Mouse (Mus musculus): ENCODE data around the gene Casz1. TPM values are rescaled to one million over a fixed set of nuclear protein-coding genes. Genes with fewer than 3 reads are reported as not detected.

Casz1 gene
- total RNA-seq, 2 experiments from 2014 or later: 2.4 to 5.7 TPM

DNA sequence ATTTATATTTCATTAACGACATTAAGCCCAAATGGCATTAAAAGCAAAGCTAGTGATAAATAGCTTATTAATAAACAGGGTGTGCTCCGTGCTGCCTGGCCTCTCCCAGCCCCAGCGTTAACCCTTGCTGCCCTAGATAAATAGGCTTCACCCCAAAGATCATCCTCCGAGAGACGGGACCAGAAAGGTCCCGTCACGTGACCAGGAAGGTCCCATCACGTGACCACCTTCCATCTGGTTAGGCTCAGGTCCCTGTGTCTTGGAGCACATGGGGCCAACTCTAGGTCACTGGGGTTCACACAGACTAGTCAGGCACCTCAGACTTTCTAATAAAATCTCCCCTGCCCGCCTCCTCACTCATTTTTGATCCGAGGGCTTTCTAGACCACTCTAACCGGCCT lies 42.5 kb downstream of the Casz1 start:
- no peak for DNase-seq

DNA sequence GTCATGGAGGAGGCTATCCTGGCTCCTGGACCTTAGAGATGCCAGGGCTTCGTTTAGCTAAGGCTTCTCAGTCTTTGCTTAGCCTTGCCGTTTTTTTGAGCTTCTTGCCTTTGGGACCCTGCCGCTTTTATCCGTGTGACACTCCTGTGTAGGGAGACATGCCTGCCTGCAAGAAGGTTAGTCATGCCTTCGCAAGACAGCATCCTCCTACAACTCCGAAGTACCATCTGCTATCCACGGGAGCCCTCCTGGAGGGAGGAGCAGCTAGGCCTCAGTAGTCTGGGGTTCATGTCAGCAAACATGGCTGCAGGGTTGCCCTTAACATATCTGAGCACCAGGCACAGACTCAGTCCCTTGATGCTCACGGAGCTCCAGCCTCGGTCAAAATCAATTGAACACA lies 43.4 kb downstream of the Casz1 start:
- no peak for DNase-seq

DNA sequence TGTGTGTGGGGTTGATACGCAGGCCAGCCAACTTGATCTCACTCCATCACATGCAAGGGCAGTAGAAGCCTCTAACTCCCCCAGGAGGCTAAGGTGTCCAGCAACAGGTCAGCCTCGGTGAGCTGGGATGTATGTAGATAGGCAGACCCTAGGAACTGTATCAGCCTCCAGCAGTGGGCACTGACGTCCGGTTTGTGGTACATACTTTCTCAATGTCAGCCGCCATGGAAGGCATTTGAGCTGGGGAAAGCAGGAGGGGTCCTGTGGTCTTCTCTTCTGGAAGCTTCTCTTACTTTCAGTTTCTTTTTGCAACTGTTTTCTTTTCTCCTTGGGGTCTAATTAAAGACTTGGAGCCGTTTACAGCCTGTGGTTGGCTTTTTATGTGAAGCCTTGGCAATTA lies 45.2 kb downstream of the Casz1 start:
- no peak for DNase-seq

DNA sequence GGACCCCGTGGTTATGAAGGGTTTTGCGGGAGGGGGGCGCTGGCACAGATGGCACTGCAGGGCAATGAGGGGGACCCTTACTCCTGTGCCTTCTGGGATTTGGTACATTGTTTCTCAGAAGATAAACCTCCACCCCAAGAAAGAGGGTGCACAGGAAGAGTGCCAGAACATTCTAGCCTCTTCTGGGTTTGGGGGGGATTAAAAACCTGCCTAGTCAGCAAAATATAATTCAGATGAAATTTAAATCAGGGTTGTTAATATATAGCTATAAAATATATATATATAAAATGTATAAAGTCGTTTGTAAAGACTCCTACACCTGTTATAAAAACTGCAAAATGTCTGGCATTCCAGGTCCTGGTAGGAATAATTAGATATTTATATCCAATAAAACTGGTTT lies 48.8 kb downstream of the Casz1 start:
- no peak for DNase-seq

DNA sequence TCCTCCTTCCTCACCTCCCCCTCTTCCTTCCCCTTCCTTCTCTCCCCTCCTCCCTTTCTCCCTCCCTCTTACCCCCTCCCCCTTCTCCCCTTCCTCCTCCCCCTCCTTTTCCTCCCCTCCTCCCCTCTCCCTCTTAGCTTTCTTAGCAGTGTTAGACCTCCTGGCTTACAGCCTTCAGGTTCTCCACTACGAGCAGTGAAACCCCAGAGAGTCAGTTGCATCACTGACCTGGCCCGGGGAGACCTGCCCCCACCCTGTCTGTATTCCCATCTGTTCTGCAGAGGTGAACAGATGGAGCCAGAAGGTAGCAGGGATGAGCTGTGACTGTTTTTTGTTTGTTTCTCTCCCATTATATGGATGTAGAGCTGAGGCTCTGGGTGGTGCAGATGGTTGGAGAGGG lies 49.9 kb downstream of the Casz1 start:
- DNase-seq: no peak

DNA sequence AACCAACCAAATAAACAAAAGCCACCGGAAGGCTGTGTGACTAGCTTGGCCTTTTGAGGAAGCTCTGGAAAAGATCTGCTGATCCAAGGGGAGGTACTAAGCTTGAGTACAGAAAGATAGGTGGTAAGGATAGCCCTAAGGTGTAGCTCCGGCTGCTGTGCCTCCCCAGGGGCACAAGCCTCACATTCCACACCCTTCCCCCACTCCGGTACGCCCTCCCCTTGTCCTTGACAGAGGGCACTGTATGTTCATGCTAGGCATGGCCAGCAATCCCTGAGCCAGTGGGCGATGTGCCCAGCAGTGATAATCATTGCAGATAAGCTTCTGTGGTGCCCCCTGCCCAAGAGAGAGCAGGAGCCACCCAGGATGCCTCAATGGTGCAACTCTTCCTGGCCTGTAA lies 51.3 kb downstream of the Casz1 start:
- no peak for DNase-seq

DNA sequence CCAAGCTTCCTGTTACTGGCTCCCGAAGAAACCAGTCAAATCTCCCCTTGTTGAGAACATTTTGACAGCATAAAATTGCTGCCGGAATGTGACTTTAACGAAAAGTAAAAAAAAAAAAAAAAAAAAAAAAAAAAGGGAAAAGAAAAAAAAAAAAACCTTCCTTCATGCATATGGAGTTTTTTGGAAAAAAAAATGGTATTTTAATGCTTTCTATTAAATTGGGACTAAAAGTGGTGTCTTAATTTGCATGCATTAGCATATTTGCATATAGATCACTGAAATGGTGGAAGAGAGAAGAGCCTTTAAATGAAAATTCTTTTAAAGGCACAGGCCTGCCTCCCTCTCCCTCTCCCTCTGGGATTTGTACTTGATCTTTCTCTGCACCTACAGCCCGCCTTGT lies 52.0 kb downstream of the Casz1 start:
- no peak for DNase-seq

DNA sequence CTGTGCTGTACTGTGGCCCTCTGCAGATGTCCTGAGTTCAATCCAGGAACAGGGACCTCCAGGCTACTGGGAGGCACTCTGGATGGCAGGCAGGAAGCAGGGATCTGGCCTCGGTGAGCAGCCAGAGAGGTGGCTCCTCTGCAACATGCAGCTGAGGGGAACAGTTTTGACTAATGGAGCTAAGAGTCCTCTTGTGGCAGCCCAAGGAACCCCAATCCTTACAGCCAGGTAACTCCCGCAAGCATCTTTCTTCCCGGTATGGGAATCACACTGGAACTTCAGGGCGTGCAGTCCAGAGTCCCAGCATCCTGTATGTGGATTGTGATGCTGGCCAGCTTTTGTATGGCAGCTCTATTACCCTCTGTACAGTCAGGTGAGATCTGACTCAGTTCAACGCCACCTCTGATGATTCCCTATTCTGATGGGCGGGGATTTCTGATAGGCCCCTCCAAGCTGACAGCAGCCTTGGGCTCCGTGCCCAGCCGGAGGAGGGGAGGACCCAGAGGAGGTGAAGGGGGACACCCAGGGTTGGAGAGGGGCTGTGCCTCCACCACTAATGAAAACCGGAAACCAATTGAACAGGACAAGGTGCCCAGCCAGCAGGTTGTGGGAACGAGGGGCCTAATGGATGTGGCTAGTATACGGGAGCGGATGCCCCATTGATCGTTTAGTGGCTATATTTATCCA lies 53.3 kb downstream of the Casz1 start:
- no peak for DNase-seq

DNA sequence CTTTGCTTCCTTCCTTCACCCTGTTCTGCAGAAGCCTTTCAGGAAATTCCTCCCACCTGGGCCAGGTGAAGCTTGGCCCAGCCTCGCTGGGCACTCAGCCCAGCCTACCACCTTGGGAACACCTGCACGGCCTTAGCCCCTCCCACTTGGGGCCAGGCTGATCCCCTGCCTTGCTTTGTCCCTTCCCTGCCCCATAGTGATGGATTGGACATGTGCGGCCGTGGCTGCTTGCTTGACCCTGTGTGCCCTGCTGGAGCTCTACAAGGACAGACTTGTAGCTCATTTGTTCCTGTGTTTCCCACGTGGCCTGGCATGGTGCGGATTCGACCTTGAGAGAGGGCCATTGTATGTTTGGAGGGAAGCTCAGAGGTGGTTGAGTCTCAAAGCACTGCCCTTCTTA lies 54.0 kb downstream of the Casz1 start:
- DNase-seq: peak; percentile 52 to 58

DNA sequence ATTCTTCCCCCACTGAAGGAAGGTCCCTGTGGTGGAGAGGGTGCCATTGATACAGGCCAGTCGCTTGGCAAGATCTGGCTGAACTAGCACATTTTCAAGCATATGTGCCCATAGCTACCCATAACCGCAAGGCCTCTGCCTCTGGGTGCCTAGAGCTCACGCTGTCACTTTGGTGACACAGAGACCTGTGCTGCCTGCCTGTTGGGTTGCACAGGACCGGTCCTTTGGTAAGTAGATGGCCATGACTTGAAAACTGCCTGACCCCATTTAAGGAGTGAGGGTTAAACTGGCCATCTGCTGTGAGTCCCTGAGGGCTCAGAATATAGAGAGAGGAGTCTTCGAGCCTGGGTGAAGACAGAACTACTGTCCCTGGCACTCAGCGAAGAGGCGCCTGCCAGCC lies 55.2 kb downstream of the Casz1 start:
- DNase-seq: no peak

DNA sequence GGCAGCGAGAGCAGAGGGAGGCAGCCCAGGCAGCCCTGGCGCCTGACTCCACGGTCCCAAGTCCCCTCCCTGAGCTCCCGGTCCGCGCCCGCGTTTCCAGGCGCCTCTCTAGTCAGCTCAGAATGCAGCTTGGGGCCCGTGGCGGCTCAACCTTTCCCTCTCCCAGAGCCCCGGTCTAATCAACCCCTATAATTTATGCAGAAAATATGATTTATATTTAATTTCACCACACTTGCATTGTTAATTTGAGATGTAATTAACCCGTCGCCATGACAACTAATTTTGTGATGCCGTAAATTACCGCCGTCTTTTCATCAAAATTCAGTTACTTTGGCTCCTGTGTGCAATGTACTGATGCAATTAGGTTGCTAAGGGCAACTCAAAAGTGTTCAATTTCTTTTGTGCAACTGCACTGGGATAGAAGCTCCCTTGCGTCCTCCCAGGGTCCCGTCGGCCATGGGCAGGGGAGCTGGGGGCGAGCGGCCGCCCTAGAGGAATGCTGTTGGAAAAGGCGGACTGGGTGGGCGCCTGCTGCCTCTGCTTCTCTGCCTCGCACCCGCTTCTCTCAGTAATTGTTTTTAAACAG lies 55.8 kb downstream of the Casz1 start:
- DNase-seq: no peak

DNA sequence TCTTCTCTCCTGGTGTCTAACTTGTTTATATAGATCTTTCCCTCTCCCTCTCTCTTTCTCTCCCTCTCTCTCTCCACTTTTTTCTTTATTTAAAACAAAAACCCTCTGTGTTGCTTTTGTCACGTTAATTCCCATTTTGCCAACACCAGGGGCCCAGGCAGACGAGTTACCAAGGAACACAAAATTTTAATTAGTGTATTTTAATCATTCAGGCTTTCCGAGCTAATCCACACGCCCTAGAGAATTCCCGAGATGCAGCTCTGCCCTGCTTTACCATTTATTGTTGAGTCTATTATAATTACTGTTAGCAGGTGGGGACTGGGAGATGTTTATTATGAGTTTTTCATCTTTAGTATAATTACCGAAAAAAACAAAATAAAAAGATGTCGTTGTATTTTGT lies 56.4 kb downstream of the Casz1 start:
- no peak for DNase-seq

DNA sequence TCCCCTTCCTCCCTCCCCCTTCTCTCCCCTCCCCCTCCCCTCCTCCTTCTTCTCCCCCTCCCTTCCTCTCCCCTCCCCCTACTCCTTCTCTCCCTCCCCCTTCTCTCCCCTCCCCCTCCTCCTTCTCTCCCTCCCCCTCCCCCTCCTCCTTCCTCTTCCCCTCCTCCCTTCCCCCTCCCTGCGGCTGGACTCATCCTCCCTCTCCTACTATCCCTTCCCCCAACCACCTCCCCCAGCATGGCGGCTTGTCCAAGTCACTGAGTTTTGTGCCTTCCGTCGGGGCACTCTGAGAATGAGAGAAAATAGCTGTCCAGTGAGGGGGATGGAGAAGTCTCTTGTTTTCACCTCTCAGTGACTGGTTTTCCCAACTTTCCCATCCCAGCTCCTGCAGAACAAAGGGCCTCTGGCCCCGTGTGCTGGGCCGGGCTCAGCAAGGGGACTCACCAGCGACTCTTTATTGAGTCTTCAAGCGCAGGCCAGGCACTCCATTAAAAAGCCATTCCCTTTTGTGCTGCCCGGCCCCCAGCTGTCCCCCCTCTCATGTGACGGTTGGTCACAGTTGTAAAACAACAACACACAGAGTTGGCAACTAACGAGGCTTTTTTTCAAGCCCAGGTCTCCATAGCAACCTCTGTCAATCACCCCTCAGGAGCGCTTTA lies 62.7 kb downstream of the Casz1 start:
- no peak for DNase-seq

DNA sequence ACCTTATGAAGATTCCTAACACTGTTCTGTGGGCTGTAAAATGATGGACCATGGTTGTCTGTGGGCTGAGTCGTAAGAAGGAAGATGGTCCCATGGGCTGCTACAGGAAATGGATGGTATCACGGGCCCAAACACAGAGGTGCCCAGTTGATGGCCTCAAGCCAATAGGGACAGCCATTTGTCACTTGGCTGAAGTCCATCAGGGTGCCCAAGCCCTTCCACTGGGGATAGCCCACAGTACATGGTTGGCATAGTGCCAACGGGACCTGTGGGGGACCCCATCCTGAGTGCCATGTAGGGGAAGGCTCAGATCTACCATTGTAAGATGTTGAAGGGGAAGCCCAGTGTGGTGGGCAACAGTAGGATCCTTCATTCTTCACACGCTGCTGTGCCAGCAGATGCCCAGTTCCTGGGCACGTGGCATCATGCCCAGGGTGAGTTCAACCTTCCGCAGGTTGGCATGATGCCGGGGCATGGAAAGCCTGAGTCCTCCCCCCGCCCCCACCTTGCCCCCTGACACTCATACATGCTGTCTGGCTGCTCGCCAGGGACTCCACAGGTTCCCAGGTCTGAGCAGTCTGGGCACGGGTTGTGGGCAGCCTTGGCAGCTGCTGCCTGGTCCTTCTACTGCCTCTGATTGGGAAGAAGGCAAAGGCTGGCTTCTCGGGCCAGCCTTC lies 63.6 kb downstream of the Casz1 start:
- peak; percentile 62 to 76 for DNase-seq

DNA sequence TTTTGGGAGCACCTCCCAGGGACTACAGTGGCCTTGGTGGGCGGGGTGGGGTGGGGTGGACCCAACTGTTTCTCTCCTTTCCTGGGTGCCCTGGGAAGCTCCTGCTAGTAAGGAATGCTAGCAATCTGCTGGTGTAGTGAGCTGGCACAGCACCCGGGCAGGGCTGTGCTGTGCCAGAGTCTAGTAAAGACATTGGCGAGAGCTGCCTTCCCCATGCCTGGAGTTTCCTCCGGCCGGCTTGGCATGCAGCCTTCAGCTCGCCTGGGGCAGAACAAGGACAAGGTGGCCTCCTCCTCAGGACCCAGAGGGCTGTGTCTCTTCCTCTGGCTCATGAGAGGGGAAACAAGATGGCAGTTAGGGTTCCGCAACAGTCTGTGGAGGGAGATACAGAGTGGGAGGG lies 65.3 kb downstream of the Casz1 start:
- DNase-seq: peak; percentile 66 to 80

DNA sequence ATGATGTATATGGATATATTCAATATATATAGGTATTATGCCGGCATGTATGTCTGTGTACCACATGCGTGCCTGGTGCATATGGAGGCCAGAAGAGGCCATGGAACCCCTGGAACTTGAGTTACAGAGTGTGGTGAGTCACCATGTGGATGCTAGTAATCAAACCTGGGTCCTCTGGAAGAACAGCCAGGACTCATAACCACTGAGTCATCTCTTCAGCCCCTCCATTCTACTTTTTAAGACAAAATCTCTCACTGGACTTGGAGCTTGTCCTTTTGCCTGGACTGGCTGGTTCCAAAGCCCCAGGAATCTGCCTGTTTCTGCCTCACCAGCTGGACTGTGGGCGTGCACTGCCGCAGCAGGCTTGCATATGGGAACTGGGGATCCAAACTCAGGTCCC lies 66.3 kb downstream of the Casz1 start:
- DNase-seq: no peak

DNA sequence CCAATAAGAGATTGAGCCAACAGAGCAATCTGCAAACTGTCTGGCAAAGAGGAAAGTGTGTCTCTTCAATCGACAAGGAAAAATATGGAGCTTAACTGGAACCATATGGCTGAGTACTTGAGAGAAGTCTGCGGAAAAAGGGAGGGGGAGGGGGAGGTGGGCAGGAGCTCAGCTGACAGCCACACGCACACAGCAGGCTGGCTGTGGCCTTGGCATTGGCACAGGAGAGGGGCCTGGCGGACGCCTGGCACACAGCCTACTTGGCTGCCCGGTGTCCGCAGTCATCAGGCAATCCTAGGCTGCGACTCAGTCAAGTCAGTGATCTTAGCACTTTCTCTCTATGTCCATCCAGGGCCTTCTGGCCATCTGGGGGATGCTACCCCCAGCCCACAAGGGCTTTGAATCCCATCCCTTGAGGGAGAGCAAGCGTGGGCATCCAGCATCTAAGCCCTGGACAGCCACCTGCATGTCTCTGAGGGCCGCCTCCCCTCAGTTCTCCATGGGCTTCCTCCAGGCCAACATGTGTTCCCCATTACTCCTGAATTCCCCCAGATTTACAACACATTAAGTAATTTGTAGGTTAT lies 67.6 kb downstream of the Casz1 start:
- peak; percentile 87 to 90 for DNase-seq

DNA sequence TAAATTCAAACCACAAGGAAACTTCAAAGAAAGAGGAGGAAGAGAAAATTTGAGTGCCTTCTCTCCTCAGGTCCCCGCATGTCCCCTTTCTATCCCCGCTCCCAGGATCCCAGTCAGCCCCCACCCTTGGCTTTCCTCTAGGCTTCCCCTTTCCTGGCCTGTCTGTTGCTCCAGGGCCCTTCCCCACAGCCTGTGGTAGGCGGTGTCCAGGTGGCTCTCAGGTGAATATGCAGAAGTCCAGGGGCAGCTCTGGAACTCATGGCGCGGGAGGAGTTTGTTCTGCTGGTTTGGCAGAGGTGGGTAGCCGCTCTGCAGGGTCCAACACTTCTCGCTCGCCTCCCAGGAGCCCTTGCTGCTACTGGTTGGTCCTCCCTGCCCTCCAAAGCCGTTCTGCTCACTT lies 68.1 kb downstream of the Casz1 start:
- no peak for DNase-seq

DNA sequence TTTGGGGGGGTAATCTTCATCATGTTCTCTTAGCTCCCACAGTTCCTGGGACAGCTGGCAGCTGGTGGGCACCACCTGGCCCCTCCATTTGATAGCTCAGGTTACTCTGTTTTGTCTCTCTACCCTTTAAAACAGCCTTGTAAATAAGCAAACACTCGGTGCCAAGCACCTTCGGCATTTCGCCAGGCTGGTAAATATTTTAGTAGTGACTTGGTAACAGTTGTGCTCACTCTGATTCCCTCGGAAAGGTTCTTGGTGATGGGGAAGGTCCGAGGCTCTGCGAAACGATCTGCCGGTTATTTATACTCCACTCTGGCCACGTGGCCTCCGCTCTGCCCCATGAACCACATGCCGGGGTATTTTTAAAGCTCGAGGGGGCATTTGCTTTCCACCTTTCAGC lies 68.6 kb downstream of the Casz1 start:
- peak; percentile 44 to 62 for DNase-seq

DNA sequence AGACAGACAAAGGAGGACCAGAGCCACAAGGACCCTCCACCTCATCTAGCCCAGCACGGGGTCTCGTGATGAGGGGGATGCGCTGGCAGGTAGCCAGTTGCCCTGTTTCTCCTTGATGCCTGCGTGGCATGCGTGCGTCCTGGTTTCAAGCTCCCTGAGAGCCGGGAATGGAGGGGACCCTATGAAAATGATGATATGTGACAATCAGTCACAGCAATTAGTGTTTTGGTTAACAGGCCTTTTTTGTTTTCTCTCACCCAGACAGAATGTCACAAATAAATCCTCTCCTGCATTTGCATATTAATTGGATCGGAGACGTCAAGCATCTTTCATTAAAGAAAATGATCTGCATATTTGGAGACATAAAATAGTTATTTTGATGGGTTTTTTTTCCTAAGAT lies 71.9 kb downstream of the Casz1 start:
- DNase-seq: no peak

DNA sequence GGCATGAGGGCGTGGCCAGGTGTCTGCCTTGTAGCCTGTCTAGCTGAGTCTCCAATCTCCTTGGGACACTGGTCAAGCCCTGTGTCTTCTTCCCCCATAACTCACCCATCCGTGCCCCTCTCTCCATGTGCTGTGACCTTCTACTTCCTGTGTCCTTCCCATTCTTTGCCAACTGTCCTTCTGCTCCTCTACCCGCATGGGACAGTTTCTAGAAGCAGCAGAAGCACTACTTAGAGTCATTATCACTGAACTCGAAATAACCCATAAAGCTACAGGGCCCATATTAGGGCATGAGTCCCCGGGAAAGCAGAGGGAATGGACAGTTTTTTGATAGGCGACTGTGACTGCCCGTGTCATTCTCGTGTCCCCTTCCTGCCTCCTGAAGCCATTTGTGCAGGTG lies 72.6 kb downstream of the Casz1 start:
- DNase-seq: no peak

DNA sequence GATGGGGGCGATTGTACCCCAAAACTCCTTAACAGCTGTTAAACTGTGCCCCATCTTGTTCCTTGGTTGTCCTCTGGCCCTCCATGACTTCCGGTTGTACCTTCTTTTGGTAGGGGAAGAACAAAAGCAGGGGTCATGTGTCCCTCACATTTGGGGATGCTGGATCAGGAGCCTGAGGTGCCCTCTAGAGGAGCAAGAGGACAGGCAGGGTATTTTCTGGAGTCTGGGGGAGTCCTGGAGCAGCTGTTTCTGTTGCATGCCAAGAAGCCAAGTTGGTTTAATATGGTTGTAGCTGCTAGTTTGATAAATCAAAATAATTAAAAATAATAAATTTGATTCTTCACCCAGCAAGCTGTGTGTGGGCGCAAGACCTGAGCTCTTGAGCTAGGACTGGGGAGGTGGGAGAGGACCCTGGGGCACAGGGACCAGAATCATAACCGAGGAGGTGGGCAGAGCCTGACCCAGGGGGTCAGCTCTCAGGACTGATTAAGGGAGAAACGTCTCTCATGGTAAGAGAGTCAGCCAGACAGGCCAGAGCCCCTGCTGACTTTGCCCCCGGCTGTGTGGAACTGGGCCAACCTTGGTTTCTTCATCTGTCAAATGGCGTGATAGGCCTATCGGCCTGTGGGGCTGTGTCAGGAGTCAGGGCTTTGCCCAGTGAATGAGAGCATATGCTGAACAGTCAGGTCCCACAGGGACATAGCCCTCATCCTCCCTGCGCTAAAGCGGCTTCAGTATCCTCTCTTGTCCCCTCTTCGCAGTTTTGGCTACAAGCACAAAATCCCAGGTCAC lies 74.2 kb downstream of the Casz1 start:
- no peak for DNase-seq

Measured in adrenal gland, postnatal 36 days (tissue).